Mouse (Mus musculus) spleen, embryonic (tissue): ENCODE results near the gene Trim27.

Source experiments
- CTCF ChIA-PET: fragments of 350-600 bp; sonication (Branson Sonifier 250); formaldehyde crosslinking; loops from one replicate; lab custom pipeline; 2022; lab: Charles Lee

The Trim27 gene

DNA sequence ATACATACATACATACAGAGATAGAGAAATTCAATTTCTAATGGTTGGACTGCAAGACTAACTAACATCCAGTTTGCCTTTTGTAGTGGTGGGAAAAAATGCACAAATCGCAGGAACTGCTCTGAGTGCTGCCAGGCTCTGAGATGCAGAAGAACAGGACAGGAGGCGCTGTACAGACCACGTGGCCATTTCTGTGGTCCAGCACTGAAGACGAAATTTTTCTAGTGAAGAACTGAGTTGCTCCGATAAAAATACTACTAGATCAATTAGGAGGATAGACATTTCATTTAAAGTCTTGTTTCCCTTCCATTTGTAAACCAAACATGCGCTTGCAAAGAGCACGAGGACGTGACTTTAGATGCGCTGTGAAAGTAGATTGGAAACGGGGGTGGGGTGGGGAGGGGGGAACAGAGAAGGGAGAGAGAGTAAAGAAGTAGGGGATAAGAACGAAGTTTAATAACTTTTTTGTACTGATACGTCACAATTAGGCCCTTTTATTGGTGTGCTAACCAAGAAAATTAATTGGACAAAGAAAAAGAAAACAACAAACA is 7.6 kb upstream of the Trim27 start:
- CTCF ChIA-PET = interaction anchor here (0.6 kb wide), 1 partner anchor 11 kb away, joined by 3 read pairs; no protein-coding TSS in a partner anchor

DNA sequence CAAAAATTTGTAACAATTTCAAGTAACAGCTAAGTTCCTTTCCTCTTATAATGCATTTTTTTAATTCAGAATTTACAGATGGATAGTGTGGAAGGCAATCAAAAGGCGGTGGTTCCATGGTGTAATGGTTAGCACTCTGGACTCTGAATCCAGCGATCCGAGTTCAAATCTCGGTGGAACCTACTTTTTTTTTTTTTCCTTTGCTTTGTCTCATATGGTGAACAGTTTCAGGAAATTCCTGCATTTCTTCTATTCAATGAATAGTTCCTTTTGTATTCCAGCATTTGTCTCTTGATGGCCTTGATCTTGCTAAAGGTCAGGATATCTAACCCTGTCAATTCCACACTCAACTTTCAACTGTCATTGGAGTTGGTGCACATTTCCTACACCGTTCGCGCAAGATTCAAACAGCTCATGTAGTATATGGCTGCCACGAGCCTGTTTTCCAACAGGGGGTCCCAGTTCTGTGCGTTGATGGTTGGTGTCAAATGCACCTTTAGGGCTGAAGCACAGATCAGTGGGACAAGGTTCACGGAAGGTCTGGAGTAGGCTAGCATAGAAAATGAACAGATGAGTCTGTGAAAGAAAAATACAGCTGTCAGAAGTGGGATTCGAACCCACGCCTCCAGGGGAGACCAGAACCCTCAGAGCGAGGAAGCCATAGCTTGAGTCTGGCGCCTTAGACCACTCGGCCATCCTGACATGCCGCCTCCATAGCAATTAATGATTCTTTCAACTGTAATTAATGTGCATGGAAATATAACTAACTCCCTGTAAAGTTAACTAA is 6.8 kb upstream of the Trim27 start:
- CTCF ChIA-PET = interaction anchor here (0.6 kb wide), 2 partner anchors 11 to 107 kb away, joined by 3 read pairs; no protein-coding TSS in a partner anchor

DNA sequence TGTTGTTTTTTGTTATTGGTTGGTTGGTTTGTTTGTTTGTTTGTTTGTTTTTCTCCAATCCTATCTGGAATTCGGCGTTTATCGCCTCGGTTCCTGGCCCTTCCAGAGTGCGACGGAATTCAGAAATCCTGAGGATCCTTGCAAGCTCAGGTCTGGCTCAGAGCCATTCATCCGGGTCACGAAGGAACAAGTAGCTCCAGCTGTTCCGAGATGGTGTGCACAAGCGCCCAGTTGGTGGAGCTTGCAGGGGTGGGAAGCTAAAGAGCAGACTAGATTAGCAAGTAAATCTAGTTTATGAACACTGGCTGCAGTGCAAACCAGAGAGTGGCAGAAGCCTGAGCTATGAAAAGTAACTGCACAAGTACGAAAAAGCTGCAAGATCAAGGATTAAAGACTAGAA is 6.2 kb upstream of the Trim27 start:
- CTCF ChIA-PET = interaction anchor here (0.6 kb wide), 1 partner anchor 107 kb away, joined by 3 read pairs; no protein-coding TSS in a partner anchor

DNA sequence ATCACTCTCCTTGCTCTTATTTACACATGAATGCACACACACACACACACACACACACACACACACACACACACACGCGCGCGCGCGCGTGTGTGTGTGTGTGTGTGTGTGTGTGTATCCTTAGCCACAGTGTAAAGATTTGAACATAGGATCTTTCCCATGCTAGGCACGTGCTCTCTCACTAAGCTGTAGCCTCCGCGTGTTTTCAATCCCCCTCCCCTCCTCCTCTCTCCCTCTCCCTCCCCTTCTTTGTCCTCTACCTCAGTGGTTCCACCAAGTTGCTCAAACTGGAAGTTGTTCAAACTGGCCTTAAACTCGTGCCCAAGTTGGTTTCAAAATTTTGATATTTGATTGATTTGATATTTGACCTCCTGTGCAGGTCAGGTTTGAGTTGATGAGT is 2.5 kb upstream of the Trim27 start:
- CTCF ChIA-PET = no interaction called here

DNA sequence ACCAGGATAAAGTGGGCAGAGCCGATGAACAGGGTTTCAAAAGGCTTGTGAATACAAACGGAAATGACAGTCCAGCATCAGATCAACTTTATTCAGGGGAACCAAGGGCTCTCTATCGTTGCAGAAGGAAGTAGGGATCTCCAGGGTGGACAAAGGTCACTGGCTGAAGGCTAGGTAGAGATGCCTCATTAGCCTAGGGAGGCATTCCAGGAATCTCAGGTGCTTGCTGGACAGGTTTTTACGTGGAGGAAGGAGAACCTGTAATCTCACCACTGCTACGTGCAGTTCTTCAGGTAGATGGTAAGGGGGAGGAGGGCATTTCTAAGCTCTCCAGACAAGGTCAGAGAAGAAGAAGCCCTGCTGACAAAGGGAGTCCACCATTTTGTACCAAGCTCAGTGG is 1.6 kb upstream of the Trim27 start:
- CTCF ChIA-PET = no interaction called here

DNA sequence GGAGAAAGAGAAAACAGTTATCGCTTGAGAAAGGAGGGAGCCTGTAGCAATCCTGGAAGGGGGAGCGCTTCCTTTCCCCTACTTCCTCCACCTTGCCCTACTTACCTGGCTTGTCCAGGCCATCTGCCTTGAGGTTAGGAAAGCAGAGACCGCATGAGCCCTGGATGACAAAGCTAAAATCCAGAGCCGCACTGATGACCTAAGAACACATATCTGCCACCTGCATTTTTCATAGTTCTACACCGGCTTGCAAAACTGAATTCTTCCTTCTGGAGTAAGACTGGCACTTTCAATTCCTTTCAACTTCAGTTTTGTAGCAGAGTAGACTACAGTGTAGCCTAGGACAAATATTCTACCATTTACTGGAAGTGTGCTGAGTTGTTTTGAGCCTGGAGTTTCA is 881 bp upstream of the Trim27 start:
- CTCF ChIA-PET = no interaction called here

DNA sequence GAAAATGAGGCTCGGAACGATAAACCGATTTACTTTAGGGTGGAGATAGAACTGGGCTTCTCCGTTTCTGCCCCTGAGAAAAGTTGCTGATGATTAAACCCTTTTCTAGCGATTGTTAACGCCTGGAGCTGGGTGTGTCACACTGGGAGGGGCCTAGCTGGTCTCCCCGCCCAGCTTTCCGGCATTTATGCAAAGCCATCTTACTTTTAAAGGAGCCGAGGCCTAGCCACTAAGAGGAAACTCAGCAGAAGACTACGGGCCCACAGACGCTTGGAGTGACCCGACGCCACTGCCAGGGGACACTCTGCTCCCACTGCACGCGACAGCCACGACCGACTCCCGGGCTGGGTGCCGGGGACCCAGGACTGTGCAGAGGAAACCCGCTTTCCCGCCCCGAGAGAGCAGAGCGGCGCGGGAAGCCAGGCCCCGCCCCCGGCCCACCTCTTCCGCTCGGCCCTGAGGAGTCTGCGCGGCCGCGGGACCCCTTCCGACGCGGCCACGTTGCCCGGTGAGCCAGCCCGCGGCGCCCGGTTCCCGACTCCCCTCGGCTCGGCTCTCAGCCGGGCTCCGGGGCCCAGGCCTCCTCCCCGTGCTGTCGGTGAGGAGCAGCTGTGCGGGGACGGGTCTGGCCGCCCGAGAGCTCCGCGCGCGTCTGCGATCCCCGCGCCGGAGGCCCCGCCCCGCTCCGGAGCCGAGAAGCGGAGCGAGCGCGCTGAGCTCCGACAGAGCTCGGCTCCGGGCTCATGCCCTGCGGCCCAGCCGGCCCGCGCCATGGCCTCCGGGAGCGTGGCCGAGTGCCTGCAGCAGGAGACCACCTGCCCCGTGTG is 692 bp downstream of the Trim27 start:
- CTCF ChIA-PET = no interaction called here

DNA sequence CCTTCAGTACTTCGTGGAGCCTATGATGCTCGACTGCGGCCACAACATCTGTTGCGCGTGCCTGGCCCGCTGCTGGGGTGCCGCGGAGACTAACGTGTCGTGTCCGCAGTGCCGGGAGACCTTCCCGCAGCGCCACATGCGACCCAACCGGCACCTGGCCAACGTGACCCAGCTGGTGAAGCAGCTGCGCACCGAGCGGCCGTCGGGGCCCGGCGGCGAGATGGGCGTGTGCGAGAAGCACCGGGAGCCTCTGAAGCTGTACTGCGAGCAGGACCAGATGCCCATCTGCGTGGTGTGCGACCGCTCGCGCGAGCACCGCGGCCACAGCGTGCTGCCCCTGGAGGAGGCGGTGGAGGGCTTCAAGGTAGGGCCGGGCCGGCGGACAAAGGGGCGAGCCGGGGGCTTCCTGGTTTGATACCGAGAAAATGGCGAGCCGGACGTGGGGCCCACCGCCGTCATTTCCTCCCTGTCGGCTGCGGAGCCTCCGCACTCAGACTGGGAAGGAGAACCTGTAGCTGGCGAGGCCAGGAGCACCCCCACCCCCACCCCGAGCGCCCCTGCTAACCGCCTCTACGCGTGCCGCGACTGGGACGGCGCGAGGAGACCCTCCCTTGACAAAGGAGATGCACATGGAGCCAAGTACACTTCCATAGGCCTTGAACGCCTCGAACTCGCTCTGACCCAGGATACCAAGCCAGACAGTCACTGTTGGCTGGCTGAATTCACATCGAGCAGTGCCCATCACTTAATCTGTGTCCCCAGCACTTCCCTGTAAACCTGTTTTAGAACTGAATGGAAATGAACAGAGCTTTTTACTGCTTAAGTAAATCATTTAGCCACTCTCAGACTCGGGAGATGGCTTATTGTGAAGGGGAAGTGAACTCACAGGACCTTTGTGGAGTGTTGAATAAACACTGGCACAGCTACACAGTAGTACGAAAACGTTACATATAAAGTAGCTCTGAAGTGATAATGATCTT is 1.6 kb downstream of the Trim27 start:
- CTCF ChIA-PET = interaction anchor here (0.7 kb wide), 1 partner anchor 11 kb away, joined by 7 read pairs; no protein-coding TSS in a partner anchor

DNA sequence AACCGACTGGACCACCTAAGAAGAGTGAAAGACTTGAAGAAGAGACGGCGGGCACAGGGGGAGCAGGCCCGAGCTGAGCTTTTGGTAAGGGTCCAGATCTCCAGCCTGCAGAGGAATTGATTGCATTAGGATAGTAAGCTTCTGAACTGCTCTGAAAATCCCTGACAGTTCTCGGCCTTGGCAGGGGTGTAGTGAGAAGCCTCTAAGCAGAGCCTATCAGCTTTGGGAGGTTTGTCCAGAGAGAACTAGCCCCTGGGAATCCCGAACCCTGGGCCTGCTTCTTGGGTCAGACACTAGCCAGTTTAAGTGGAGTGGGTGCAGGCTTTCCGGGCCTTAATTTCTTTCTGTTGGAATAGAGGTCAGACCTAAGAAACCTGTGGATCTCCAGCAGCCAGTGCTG is 2.8 kb downstream of the Trim27 start:
- CTCF ChIA-PET = no interaction called here

DNA sequence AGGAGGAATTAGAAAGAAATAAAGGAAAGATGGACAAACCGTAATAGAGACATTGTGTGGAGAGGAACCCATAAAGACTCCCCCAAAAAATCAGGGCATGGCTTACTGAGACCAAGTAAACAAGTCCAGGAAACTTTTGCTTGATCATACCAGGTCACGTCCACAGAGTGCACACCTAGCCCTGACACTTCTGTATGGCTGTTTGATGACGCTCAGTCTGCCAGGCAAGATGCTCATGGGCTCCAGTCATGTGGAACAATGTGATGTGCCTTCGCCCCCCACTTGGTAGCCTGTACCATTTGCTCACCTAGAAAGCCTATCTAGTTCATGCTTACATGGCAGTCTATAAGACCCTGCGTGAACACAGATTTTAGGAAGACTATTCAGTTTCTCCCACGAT is 3.8 kb downstream of the Trim27 start:
- CTCF ChIA-PET = no interaction called here

DNA sequence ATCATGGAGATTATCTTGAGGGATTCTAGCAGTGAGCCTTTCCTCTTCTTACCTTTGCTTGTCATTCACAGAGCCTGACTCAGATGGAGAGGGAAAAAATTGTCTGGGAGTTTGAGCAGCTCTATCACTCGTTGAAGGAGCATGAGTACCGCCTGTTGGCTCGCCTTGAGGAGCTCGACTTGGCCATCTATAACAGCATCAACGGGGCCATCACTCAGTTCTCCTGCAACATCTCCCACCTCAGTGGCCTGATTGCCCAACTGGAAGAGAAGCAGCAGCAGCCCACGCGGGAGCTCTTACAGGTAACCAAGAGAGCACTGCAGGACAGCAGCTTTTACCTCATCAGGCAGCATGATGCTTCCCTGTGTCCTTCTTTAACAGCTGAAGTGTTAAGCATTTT is 4.4 kb downstream of the Trim27 start:
- CTCF ChIA-PET = no interaction called here

DNA sequence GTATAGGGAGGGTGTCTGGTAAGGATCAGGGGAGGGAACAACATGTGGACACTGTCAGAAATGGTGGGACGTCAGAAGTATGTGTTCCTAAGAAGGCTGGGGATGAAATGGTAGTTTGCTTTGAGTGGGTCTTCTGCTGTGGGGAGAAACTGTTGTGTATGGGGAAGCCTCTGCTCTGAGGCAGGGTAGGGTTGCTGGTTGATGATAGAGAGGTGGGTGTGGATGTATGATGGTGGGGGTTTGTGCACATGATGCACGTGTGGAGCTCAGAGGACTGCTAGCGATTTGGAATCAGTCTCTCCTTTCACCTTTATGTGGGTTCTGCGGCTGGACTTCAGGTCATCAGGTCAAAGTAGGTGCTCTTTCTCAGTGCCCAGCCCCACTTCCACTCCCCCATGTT is 6.3 kb downstream of the Trim27 start:
- CTCF ChIA-PET = interaction anchor here (0.6 kb wide), 1 partner anchor 757 kb away, joined by 3 read pairs; no protein-coding TSS in a partner anchor

DNA sequence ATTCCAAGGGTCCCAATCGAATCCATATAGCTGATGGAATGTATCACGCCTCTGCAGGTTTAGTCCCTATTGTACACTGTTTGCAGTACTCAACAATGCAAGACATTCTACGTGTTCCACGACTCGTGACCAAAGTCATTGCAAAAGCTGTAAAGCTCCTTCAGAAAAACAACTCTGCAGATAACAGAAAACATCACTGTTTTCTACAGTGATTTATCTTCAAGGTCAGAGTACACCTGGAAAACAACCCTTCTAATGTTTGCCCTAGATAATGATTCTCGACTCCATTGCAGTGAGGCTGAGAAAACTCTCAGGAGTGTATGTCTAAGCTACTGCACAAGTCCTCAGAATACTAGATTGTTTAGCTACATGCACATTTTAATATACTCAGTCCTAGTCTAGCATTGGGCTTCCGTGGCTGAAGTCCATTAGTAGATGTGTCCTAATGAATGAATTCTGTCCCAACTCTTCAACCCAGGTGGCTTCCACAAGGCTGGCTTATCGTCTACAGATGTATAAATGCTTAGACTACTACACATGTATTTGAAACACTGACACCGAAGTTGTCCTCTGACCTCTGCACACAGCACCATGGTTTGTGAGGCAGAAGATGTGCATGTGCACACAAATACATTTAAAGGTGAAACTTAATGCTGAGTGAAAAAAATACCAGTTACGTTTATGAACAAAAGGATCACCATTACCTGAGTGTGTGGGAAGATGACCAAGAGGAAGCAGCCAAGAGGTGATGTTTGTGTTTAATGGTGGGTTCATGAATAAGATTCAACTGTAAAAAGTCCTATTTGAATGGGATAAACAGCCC is 16.4 kb downstream of the Trim27 start:
- CTCF ChIA-PET = no interaction called here

DNA sequence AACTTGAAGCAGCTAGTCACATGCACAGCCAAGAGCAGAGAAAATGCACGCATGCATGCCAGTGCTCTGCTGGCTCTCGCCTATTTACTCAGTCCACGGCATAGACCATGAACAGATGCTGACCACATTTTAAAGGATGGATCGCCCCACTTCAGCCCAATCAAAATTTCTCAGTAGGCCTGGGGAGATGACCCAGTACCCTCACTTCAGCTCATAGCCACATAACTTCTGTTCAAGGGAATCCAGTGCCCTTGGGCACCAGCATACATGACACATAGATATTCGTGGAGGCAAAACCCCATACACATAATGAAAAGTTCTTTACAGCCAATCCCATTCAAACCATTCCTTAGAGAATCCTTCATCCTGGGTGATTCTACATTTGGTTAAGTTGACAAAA is 18.5 kb downstream of the Trim27 start:
- CTCF ChIA-PET = no interaction called here

DNA sequence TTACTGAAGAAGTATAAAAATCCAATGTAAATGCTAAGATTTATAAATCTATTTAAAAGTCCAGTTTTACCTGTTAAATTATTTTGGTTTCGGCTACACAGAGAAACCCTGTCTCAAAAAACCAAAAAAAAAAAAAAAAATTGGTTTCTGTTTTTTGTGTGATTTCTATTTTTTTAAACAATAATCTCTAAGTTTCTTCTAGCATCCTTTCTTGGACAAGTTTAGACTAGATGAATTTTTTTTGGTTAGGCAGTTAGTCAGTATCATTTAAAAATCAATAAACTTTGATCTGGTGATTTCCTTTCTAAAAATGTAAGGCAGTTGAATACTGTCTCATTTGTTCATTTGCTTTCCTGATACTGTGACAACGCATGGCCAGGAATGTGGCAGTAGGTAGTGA is 19.1 kb downstream of the Trim27 start:
- CTCF ChIA-PET = interaction anchor here (0.7 kb wide), 1 partner anchor 272 kb away, joined by 8 read pairs; no protein-coding TSS in a partner anchor

DNA sequence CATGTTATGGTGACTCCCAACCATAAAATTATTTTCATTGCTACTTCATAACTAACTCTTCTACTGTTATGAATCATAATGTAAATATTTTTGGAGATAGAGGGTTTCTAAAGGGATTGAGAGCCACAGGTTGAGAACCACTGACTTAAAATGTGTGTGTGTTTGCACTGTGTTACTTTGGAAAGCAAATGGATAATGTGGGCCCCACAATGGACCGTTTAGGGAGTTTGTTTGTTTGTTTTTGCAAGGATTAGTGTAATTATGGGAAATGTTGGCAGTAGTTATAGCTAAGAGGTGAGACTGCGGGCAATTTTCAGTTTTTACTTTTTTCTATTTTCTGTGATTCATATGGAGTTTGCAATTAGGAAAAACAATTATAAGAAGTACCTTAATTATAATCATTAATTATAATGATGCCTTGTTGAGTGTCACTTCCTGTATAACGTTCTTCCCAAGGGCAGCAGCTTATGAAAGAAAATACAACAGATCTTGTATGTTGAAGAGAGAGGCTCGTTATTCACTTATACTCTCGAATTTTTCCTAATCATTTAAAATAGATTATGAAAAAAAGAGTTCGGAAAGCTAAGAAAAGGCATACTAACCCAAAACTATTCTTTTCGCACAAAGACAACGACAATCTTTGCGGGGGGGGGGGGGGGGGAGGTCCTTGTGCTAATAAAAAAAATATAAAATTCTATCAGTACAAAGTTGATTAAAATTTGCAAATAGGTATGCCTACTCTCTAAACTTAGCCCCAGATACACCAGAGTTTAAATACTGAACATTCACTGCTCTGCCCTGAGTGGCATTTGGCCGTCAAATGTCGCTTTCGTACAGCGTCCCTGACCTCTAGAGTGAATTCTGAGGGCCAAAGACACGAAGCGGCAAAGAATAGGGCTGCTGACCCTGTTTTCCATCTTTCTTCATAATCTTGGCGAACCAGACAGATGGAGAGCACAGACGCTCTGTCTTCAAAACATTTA is 20.1 kb downstream of the Trim27 start:
- CTCF ChIA-PET = interaction anchor here (0.5 to 0.8 kb wide), 2 partner anchors 20 to 39 kb away, joined by 4 to 5 read pairs; partner anchors contain the start of gene Trim27

DNA sequence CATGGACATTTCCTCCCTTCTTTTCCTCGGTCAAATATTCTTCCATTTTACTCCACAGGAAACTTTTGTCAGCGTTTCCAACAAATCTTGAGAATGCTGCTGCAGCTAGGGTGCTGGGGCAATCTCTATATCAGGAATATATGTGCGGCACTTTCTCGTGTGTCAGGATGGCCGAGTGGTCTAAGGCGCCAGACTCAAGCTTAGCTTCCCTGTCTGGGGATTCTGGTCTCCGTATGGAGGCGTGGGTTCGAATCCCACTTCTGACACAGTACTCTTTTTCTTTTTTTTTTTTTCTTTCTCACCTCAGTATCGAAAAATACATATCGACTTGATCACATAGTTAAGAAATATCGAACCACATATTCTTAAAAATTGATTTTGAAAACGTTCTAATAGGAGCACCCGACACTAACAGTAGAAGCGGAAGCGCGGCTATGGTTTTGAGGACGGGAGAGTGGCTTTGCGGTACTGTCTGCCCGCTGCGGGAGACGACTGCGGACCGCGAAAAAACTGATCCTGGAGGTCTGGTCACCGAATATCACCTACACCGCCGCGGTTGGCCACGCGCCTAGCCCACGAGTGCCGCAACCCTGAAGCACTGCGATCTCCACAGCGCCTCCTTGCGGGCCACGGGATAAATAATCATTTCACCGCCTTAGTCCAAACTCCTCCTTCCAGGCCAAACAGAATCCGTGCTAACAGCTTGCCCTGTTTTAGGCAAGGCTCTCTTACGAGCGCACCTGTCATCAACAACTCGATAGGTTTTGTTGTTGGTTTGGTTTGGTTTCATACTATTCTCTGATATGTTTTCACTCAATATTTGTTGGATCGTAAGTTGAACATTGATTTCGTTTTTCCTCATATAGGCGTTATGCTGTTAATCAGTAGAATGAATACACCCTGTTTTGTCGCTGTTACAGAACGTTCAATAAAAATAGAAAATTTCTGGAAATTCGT is 21.1 kb downstream of the Trim27 start:
- CTCF ChIA-PET = interaction anchor here (0.6 to 0.8 kb wide), 2 partner anchors 24 to 40 kb away, joined by 3 to 5 read pairs; no protein-coding TSS in a partner anchor
